35 mouse cellular contexts compared by ENCODE assay signal in the genomic region with DNA sequence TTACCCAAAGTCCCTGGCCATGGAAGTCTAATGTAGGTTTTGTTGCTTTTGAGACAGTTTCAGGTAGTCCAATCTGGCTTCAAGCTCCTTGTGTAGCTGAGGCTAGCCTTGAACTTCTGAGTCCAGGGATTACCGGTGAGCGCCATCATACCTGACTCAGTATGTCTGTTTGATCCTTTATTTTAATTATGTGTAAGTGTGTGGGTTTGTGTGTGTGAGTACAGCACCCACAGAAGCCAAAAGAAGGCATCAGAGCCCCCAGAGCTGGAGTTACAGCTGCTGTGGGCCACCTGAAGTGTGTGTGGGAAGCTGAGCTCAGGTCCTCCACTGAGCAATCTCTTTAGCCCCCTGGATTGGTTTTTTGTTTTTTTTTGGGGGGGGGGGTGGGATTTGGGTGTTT. TPM values are rescaled to one million over a fixed set of nuclear protein-coding genes. Genes with fewer than 3 reads are reported as not detected.
"Had no signal": no experiment of that assay in that cellular context is flagged by ENCODE, and none has a peak within 500 bp of the region (broad histone marks: within the 10 kb centered on the region; RNA-seq: fewer than 3 reads in every experiment).

No protein-coding gene starts in this region.

- H3K4me3 ChIP-seq: embryonic facial prominence, embryonic 10.5 days; embryonic facial prominence, embryonic 12.5 days; embryonic facial prominence, embryonic 13.5 days; embryonic facial prominence, embryonic 15.5 days; erythroblast, embryonic 14.5 days; forebrain, embryonic 10.5 days; forebrain, embryonic 12.5 days; forebrain, embryonic 13.5 days; forebrain, embryonic 15.5 days; gastrocnemius, adult 2 months; heart, adult 2 months had no signal

- H3K9me3 ChIP-seq: embryonic facial prominence, embryonic 10.5 days; embryonic facial prominence, embryonic 12.5 days; embryonic facial prominence, embryonic 13.5 days; embryonic facial prominence, embryonic 15.5 days; forebrain, embryonic 10.5 days; forebrain, embryonic 12.5 days; forebrain, embryonic 15.5 days had no signal

- ATAC-seq: forebrain, embryonic 13.5 days; forebrain, embryonic 14.5 days; forebrain, embryonic 15.5 days; forebrain, embryonic 16.5 days; forebrain, postnatal 0 days had no signal

- H3K4me1 ChIP-seq: embryonic facial prominence, embryonic 10.5 days; embryonic facial prominence, embryonic 12.5 days; embryonic facial prominence, embryonic 13.5 days; embryonic facial prominence, embryonic 15.5 days; forebrain, embryonic 10.5 days; forebrain, embryonic 12.5 days; forebrain, embryonic 13.5 days; forebrain, embryonic 15.5 days had no signal

- DNase-seq: cerebellum, adult 18-20 months; cerebellum, adult 8-10 months; cerebellum, adult 9-10 months; cerebellum, adult 9-11 months; cerebellum, postnatal 10 days; cerebellum, postnatal 14 days; cerebellum, postnatal 25 days; cerebellum, postnatal 36 days; embryo, embryonic 11 days; forebrain, postnatal 0 days; gastrocnemius, adult 2 months; gastrocnemius, postnatal 10 days; gastrocnemius, postnatal 14 days; gastrocnemius, postnatal 25 days; gastrocnemius, postnatal 36 days; heart, adult 2 months had no signal

- H3K4me2 ChIP-seq: embryonic facial prominence, embryonic 12.5 days; embryonic facial prominence, embryonic 13.5 days; embryonic facial prominence, embryonic 15.5 days; forebrain, embryonic 12.5 days; forebrain, embryonic 13.5 days; forebrain, embryonic 15.5 days had no signal

- H3K27ac ChIP-seq: embryonic facial prominence, embryonic 10.5 days; embryonic facial prominence, embryonic 12.5 days; embryonic facial prominence, embryonic 13.5 days; embryonic facial prominence, embryonic 15.5 days; forebrain, embryonic 10.5 days; forebrain, embryonic 12.5 days; forebrain, embryonic 13.5 days; forebrain, embryonic 15.5 days; gastrocnemius, adult 2 months; heart, adult 2 months had no signal

- H3K36me3 ChIP-seq: embryonic facial prominence, embryonic 10.5 days; embryonic facial prominence, embryonic 12.5 days; embryonic facial prominence, embryonic 13.5 days; embryonic facial prominence, embryonic 15.5 days; forebrain, embryonic 10.5 days; forebrain, embryonic 12.5 days; forebrain, embryonic 15.5 days had no signal

- H3K27me3 ChIP-seq: embryonic facial prominence, embryonic 12.5 days; forebrain, embryonic 12.5 days; forebrain, embryonic 15.5 days had no signal

- H3K9ac ChIP-seq: embryonic facial prominence, embryonic 12.5 days; embryonic facial prominence, embryonic 13.5 days; embryonic facial prominence, embryonic 15.5 days; forebrain, embryonic 12.5 days; forebrain, embryonic 13.5 days; forebrain, embryonic 15.5 days; forebrain, postnatal 0 days had no signal

RNA-seq across cellular contexts. Expression of gene Fcgr1, which starts 5.8 kb away (rescaled TPM):
- total RNA-seq: common myeloid progenitor, adult 5-6 weeks had no signal
- polyA plus RNA-seq: erythroblast, embryonic 14.5 days had no signal

RNA-seq across cellular contexts. Expression of gene Hist2h3c1, which starts 53.1 kb away (rescaled TPM):
- total RNA-seq: forebrain, postnatal 0 days; gastrocnemius, adult 18-20 months; gastrocnemius, adult 2 months; gastrocnemius, adult 8-10 months; gastrocnemius, postnatal 14 days; gastrocnemius, postnatal 25 days; gastrocnemius, postnatal 36 days; heart, adult 2 months; heart, adult 8-10 months had no signal
- polyA plus RNA-seq: cortical plate, adult 2 months; embryonic facial prominence, embryonic 13.5 days; embryonic facial prominence, embryonic 14.5 days; erythroblast, embryonic 14.5 days; forebrain, embryonic 10.5 days; forebrain, embryonic 12.5 days; forebrain, embryonic 14.5 days; forebrain, embryonic 16.5 days; forebrain, postnatal 0 days; frontal cortex, adult 2 months; gonadal fat pad, adult 2 months; heart, adult 2 months had no signal
